Mouse (Mus musculus) stomach, postnatal 0 days (tissue): ENCODE measurements around the gene Qrfp. TPM values are rescaled to one million over a fixed set of nuclear protein-coding genes. Genes with fewer than 3 reads are reported as not detected.

ENCODE experiments used
- ATAC-seq: fragments of 200-750 bp; cut with Nextera tagmentation; 2 replicates; pipeline ENCODE4 v1.8.0; 2017; ENCODE audit not compliant: low FRiP score, low TSS enrichment
- DNase-seq: peaks from one replicate; pipeline ENCODE4 v3.0.0-alpha.2; 2016; ENCODE audit warnings: low spot score
- H3K27ac ChIP-seq: fragments of 300-500 bp; sonication (generic); replicated peaks from 2 replicates; pipeline ENCODE4 v1.5.1; 2014; ENCODE audit warnings: mild to moderate bottlenecking, control low read depth
- H3K27me3 ChIP-seq: fragments of 300-500 bp; sonication (generic); 2 replicates; pipeline ENCODE4 v1.6.1; 2014; ENCODE audit warnings: low read length; ENCODE audit not compliant: control insufficient read depth, insufficient read depth
- H3K36me3 ChIP-seq: fragments of 300-500 bp; sonication (generic); 2 replicates; pipeline ENCODE4 v1.6.1; 2014; ENCODE audit warnings: low read length, mixed read lengths; ENCODE audit not compliant: control insufficient read depth, insufficient read depth
- H3K4me1 ChIP-seq: fragments of 300-500 bp; sonication (generic); replicated peaks from 2 replicates; pipeline ENCODE4 v1.6.1; 2014; ENCODE audit warnings: antibody characterized with exemption; ENCODE audit not compliant: control insufficient read depth, insufficient read depth
- H3K4me2 ChIP-seq: fragments of 300-500 bp; sonication (generic); replicated peaks from 2 replicates; pipeline ENCODE4 v1.6.1; 2014; ENCODE audit warnings: low read depth, mild to moderate bottlenecking, control low read depth, moderate library complexity
- H3K4me3 ChIP-seq: fragments of 300-500 bp; sonication (generic); 2 replicates; pipeline ENCODE4 v1.5.1; 2014; ENCODE audit warnings: low read depth, low read length, control low read depth
- H3K9ac ChIP-seq: fragments of 300-500 bp; sonication (generic); 2 replicates; pipeline ENCODE4 v1.6.1; 2014; ENCODE audit warnings: mild to moderate bottlenecking, low read length, control low read depth, mixed read lengths
- H3K9me3 ChIP-seq: fragments of 300-500 bp; sonication (generic); 2 replicates; pipeline ENCODE4 v1.6.1; 2016; ENCODE audit warnings: low read length; ENCODE audit not compliant: control insufficient read depth
- CTCF ChIP-seq: IDR thresholded peaks from 2 replicates; pipeline ENCODE4 v1.5.1; 2016; ENCODE audit warnings: antibody characterized with exemption, low read depth, mild to moderate bottlenecking, moderate library complexity
- EP300 ChIP-seq: optimal IDR thresholded peaks from 2 replicates; pipeline ENCODE3; 2016; ENCODE audit warnings: antibody characterized with exemption
- WGBS: fragments of 180-500 bp; shearing (Covaris S2); extraction: QIAGEN DNeasy Blood & Tissue Kit; methylation state at CpG from one replicate; pipeline ENCODE4 v1.1.7; 2014; 5-methylcytosine and 5-hydroxymethylcytosine counted together
- polyA plus RNA-seq: library from polyadenylated mRNA; unstranded; fragments of >200 nt; fragmentation: Nextera tagmentation; extraction: Ambion mirVana; gene quantifications from 2 replicates; pipeline ENCODE4 v1.2.1, GENCODE M21; 2015

Qrfp gene
- polyA plus RNA-seq: 0.08 and 0.10 TPM in 2 replicates

DNA sequence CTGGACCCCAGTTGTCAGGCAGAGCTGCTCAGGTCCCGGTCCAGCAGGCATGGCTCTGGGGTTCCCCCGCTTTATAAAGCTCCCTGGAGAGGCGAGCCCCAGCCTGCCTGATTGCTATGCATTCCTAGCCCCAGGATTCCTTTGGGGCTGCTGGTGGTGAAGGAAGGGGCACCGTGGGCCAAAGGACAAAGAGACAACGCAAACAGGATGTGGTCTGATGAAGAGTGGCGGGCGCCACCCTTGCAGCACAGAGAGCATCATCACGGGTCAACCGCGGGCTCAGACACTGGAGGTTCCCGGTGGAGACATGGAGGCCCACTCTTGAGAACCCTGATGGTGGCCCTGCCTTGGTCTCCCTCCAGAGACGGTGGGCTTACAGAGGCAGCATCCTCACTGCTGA, at the start of gene Qrfp:
Qrfp (minus strand) TSS at position 137 of the 400 bp plus-strand sequence.
- Histone ChIP-seq H3K9ac (no peak within 1 kb of the TSS), H3K4me2 (no peak within 1 kb of the TSS), H3K9me3 (no peaks in the 10 kb centered on the region), H3K27ac (no peak within 1 kb of the TSS), H3K36me3 (no peaks in the 10 kb centered on the region), H3K4me1 (no peaks in the 10 kb centered on the region), H3K27me3 (no peaks in the 10 kb centered on the region), H3K4me3 (no peak within 1 kb of the TSS)
- ATAC-seq (no peak), DNase-seq (no peak)
- TF ChIP-seq EP300: no peak
- no peak for TF ChIP-seq CTCF
- 47% methylated on average over 12 of the region's 12 CpGs for WGBS

DNA sequence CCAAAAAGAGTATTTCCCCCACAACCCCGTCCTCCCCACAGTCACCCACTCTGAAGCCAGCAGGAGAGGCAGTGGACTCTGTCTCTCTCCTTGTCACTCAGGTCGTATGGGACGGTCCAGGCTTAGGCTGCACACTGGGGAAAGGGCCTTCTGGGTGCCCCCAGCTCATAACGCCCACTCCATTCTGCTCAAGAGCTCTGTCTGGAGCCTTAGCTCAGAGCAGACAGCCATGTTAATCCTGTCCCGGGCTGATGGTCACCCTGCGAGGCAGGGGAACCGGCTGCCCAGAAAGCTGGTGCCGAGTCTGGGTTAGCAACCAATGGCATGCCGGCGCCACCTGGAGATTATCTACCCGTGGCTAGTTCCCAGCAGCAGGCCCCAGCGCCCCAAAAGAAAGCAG, 48.1 kb upstream of the Qrfp start:
- Histone ChIP-seq H3K27ac (no peak overlapping the region), H3K9me3 (no peaks in the 10 kb centered on the region), H3K4me3 (no peak overlapping the region), H3K9ac (no peak overlapping the region), H3K36me3 (no peaks in the 10 kb centered on the region), H3K4me1 (no peaks in the 10 kb centered on the region), H3K27me3 (no peaks in the 10 kb centered on the region; the same call in 1 of the 2 replicates), H3K4me2 (no peak overlapping the region)
- ATAC-seq: no peak
- TF ChIP-seq CTCF (no peak), EP300 (no peak)
- WGBS: 37% methylated on average over 12 of the region's 12 CpGs
- no peak for DNase-seq

DNA sequence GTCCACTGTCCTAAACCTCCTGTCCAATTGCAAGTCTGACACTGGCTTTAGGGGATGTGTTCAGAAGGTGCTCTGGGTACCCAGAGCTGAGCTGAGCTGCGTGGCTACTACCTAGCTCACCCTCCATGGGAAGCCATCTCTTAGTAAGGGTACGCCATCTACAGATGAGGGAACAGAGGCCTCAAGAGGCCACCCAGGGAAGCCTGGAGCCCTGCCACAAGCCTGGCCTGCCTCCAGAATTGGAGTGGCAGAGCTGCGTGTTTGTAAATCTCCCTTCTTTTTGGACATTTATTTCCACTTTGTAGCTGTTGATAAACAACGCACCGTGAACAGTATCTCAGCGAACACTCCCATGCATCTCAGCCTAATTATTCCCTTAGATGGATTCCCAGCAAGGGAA, 46.8 kb upstream of the Qrfp start:
- WGBS: 50% methylated on average over 6 of the region's 6 CpGs
- ATAC-seq: no peak
- DNase-seq: no peak
- Histone ChIP-seq H3K4me1 (no peaks in the 10 kb centered on the region), H3K27me3 (no peaks in the 10 kb centered on the region; the same call in 1 of the 2 replicates), H3K27ac (no peak overlapping the region), H3K4me3 (no peak overlapping the region), H3K9ac (no peak overlapping the region), H3K36me3 (no peaks in the 10 kb centered on the region), H3K9me3 (no peaks in the 10 kb centered on the region), H3K4me2 (no peak overlapping the region)
- no peak for TF ChIP-seq EP300
- TF ChIP-seq CTCF: no peak

DNA sequence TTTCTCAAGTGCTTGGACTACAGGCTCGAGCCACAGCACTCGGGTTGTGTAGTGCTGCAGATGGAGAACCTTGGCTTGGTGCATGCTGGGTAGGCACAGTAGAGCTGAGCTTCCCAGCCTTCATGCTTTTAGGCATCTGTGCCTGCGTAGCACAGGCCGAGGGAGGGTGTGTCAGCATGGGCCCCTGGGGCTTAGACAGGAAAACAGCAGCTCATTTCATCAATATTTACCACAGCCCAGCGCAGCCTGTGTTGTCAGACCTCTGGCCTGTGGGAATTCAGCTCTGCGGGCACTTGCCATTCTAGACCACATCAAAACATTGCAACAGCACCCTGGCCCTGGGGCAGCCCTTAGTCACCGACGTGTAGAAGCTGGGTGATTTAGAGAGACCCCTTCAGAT, 45.6 kb upstream of the Qrfp start:
- H3K4me3 ChIP-seq: no peak overlapping the region
- 68% methylated on average over 8 of the region's 8 CpGs for WGBS
- DNase-seq (no peak), ATAC-seq (no peak)
- no peak overlapping the region for H3K27ac ChIP-seq
- H3K27me3 ChIP-seq: no peaks in the 10 kb centered on the region; the same call in 1 of the 2 replicates
- H3K4me2 ChIP-seq: no peak overlapping the region
- H3K9me3 ChIP-seq: no peaks in the 10 kb centered on the region
- TF ChIP-seq EP300: no peak
- no peak for TF ChIP-seq CTCF
- no peaks in the 10 kb centered on the region for H3K36me3 ChIP-seq
- no peaks in the 10 kb centered on the region for H3K4me1 ChIP-seq
- H3K9ac ChIP-seq: no peak overlapping the region

DNA sequence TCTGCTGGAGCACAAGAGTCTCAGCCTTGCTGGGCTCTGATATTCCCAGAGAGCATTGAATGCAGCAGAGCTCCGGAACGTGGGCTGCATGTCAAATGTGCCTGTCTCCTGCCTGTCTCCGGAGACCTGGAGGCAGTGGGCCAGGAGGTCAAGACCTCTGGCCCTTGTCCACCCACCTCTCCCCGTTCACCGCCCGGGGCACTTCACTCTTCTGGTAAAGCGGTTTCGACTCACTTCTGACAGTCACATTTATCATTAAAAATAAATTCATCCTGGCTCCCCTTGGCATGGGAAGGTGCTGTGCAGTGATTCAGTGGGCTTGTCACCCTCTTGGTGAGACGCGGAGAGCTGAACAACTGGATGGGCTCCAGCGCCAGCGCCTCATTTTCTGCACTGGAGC, 39.8 kb upstream of the Qrfp start:
- Histone ChIP-seq H3K9me3 (no peaks in the 10 kb centered on the region), H3K27me3 (no peaks in the 10 kb centered on the region), H3K4me2 (no peak overlapping the region), H3K9ac (no peak overlapping the region), H3K4me3 (no peak overlapping the region), H3K36me3 (no peaks in the 10 kb centered on the region), H3K4me1 (peaks cover 3% of the 10 kb centered on the region; the same call in 1 of the 2 replicates), H3K27ac (no peak overlapping the region)
- ATAC-seq: no peak
- WGBS: 29% methylated on average over 12 of the region's 12 CpGs
- no peak for DNase-seq
- no peak for TF ChIP-seq CTCF
- TF ChIP-seq EP300: no peak

DNA sequence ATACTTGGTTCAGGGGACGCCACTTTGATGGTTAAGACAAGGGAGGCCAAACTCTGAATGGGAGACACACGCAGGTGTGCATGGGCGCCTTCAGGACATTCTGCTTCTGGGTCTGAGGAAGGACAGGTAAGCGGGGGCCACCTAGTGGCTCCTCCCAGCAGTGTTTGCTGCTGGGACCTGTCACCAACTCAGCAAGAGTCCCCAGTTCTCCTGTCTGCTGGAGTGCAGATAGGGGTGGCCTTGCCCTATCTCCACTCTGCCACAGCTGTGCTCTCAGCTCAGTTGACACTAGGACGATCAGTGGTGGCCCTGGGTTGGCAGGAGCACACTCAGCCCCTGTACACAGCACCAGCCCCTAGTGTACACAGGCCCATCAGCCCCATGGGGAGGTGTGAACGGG, 37.5 kb upstream of the Qrfp start:
- DNase-seq (peak; percentile 66), ATAC-seq (peak; percentile 21; the same call in 1 of the 2 replicates)
- TF ChIP-seq CTCF (peak; percentile 71), EP300 (no peak)
- Histone ChIP-seq H3K27ac (no peak overlapping the region), H3K4me3 (no peak overlapping the region), H3K27me3 (no peaks in the 10 kb centered on the region; the same call in none of the 2 replicates), H3K4me1 (peaks cover 3% of the 10 kb centered on the region; the same call in 1 of the 2 replicates), H3K9ac (no peak overlapping the region), H3K4me2 (no peak overlapping the region), H3K36me3 (no peaks in the 10 kb centered on the region), H3K9me3 (no peaks in the 10 kb centered on the region)
- WGBS: 20% methylated on average over 6 of the region's 6 CpGs
